Mouse (Mus musculus) adrenal gland, adult (tissue): ENCODE data around the gene Gm17655.
"Not testable (repeated sequence)": the region's sequence is repeated elsewhere in the genome, so short reads cannot be mapped to it uniquely, and the experiment has no call there.

ENCODE experiments used
- DNase-seq, 2 experiments: peaks; one replicate each; pipeline ENCODE4 v3.0.0; 2022 to 2023; ENCODE audit warnings: low spot score in 1 of 2; ENCODE audit not compliant: inconsistent age in 2 of 2

The Gm17655 gene

GRCm38 (mm10) chr5:110072413-110072812 lies at the start of gene Gm17655:
Gene Gm17655 (minus strand): TSS chr5:110072513.
- not testable (repeated sequence) for DNase-seq

- DNase-seq = peak; percentile 92 to 97
Measured at GRCm38 (mm10) chr5:110109991-110110441, 37.7 kb upstream of the Gm17655 start, which contains the start of gene Zfp605. Gene Zfp605 (plus strand): TSS chr5:110110092.

GRCm38 (mm10) chr5:110108305-110108628 lies 36.0 kb upstream of the Gm17655 start:
- DNase-seq = no peak

DNA sequence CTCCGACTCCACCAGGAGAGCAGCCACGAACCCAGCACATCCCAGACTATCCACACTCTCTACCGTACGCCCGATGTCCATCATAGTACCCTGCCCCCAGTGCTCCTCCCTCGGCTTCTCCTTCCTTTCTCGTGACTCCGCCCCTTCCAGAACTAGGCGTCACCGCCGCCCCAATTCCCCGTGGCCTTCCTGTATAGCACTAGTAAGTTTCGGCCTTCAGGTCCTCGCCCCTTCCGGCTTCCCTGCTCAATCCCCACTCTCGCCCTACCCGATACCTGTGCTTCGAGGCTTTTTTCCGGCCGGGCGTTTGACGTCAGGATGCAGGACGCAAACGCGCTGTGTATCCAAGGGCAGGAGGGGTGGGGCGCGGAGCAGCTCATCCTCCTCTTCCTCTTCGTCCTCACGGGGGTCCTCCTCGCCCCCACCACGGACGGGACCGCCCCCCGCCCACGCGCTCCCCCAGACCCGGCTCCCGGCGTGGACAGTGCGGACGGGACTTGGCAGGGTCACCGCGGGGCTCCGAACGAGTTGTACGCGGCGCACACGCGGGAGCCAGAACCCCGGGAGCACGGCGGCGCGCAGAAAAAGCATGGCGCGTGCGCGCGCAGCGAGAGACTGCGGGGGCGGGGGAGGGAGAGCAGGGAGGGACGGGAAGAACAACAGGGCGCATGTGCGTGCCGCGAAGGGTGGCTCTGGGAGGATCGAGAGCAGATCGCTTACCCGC lies 35.4 kb upstream of the Gm17655 start, which contains the start of gene Gtpbp6:
Gene Gtpbp6, minus strand, starts transcription at position 617 of the 724 bp plus-strand sequence.
- DNase-seq = peak; percentile 97 to 98

DNA sequence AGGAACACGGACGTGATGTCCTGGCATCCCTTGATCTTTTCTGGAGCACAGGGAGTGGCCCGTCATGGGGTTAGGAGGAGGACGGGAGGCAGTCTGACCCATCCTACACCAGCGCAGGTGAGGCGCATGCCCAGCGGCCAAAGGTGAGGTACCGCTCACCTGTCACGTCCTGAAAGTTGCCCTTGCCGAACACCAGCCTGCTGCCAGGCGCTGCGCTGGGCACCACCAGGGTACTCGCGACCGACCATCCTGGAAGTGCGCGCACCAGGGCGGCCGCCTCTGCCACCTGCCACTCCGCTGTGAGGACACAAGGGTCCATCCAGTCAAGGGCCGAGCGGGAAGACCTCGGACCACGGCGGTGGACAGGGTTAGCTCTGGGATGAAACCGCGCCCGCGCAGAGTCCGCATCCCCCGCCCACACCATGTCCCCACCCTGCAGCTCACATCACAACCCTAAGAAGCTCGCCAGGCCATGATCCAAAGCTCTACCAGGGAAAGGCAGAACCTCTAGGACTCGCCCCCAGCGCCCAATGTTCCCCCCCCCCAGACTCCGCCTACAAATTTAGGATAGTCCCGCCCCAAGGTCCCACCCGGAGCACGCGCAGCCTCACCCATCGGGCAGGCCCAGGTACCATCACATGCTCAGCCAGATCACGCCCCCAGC lies 34.7 kb upstream of the Gm17655 start:
- peak in 1 of 2 experiments; percentile 70 for DNase-seq

- DNase-seq = peak; percentile 24 to 44
Measured at GRCm38 (mm10) chr5:110106140-110106871, 34.0 kb upstream of the Gm17655 start.

- DNase-seq = peak; percentile 32 to 36
Measured at GRCm38 (mm10) chr5:110104616-110105380, 32.5 kb upstream of the Gm17655 start.

- DNase-seq = peak in 1 of 2 experiments; percentile 23
Measured at GRCm38 (mm10) chr5:110103901-110104615, 31.7 kb upstream of the Gm17655 start.

DNA sequence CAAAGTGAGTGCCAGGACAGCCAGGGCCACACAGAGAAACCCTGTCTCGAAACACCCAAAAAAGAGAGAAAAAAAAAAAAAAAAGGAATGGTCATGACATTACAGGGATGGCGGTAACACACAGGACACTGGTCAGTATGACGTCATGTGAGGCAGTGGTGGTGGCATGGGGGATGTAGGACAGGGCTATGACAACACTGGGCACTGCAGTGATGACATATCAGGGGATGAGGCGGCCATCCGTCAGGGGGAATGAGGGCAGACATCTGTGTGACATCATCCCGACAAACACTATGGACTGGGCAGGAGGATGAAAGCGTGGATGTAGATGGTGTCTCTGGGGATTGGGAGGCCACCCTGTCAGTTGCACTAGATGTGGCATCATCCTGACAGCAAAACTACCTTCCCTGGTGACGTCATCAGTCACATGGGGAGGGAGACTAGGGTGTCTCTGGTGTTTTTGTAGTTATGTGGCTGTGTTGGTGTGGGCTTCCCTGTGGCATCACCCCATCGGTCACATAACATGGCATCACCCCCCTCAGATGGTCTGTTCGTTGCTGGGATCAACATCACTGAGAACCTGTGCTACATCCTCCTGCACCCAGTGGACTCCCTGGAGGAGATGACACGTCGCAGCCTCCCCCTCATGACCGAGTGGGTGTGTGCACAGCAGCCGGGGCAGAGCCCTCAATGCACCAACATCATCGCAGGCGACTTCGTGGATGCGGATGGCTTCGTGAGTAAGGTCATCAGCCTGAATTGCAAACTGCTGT lies 30.7 kb upstream of the Gm17655 start:
- peak; percentile 20 to 26 for DNase-seq

- peak; percentile 11 to 36 for DNase-seq
Measured at GRCm38 (mm10) chr5:110102429-110102828, 30.1 kb upstream of the Gm17655 start.

DNA sequence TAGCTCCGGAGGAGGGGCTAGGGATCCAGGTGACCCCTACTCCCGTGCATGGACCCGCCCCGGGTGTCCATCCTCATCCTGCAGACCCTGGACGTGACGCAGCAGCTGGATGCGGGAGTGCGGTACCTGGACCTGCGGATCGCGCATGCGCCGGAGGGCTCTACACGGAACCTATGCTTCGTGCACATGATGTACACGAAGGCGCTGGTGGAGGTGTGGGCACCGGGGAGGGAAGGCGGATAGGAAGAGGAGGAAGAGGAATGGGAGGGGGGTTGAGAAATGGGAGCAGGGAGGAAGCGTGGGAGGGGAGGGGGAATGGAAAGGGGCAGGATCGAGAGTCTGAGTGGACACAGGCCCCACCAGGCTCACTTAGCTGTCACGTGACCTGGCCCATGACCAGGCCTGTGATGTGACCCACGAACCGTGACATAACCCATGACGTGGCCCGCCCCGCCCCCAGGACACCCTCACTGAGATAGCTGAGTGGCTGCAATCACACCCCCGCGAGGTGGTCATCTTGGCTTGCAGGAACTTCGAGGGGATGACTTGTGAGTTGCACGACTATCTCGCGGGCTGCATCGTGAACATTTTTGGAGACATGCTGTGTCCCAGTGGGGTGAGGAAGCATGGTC lies 29.5 kb upstream of the Gm17655 start:
- DNase-seq = peak; percentile 53 to 64

- peak; percentile 42 to 63 for DNase-seq
Measured at GRCm38 (mm10) chr5:110100921-110101631, 28.8 kb upstream of the Gm17655 start.

- peak; percentile 16 to 35 for DNase-seq
Measured at GRCm38 (mm10) chr5:110099656-110100580, 27.6 kb upstream of the Gm17655 start, which contains the start of gene Plcxd1. Gene Plcxd1 (plus strand): TSS chr5:110099969.

DNA sequence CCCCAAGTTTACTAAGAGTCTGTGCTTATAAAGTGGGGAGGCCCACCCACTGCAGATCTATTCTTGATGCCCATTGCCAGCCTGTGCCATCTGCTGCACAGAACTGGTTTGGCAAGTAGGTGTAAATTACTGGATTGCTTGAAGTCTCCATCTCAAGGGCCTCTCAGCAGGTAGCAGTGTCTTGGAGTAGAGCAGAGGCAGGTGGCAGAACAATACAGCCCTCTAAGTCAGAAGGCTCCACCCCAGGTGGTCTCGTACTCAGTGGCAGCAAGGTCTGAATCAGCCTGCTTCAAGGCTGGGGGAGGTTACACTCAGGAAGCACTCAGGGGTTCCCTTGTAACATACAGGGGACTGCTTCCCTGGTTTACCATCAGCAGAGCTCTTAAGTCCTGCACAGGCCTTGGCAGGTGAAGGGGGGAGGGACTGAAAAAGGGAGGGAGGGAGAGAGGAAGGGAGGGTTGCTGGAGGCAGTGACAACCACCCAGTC lies 26.7 kb upstream of the Gm17655 start:
- no peak for DNase-seq

- DNase-seq = no peak
Measured at GRCm38 (mm10) chr5:110094847-110095213, 22.5 kb upstream of the Gm17655 start.

DNA sequence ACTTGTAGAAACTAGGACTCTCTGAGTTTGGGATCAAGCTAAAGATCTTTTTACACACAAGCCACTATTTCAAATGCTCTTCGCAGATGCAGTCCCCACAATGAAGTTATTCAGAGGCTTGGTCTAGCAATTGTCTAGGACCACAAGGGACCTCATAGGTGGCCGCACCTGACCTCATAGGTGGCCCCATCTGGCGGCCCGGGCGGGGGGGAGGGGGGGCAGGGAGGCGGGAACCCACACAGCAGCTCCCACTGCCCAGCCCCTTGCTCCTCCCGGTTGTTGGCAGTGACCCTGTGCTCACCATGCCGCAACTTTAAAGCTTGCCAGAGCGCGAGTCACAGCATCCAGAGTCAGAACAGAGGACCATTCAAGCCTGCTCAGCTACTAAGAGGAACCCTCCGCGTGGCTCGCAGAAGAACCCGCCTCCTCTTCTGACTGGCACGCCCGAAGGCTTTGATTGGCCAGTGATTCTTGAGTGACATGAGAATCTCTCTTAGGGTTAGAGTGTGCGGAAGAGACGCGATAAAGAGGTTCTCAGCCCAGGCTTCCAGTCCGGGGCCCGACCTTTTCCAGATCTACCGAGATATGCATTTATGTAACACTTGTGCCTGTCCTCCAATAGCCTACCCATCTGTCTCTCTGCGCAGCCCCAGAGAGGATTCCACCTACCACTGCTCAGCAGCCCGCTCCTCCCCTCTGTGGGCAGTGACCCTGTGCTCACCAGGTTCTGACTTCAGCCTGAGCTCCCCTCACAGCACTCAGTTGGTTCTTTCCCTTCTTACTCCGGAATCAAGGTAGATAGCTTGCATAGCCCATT lies 21.9 kb upstream of the Gm17655 start, which contains the start of gene Gm35315:
Gene Gm35315, minus strand, starts transcription at position 391 of the 817 bp plus-strand sequence.
- peak; percentile 90 to 96 for DNase-seq
